Mouse (Mus musculus): ENCODE measurements at regions not wholly inside any gene's neighbourhood (a gene's known extent, or its start where the extent isn't known, plus 50 kb on each side); places are given as distances from the start of the nearest gene placed in this dataset.

DNA sequence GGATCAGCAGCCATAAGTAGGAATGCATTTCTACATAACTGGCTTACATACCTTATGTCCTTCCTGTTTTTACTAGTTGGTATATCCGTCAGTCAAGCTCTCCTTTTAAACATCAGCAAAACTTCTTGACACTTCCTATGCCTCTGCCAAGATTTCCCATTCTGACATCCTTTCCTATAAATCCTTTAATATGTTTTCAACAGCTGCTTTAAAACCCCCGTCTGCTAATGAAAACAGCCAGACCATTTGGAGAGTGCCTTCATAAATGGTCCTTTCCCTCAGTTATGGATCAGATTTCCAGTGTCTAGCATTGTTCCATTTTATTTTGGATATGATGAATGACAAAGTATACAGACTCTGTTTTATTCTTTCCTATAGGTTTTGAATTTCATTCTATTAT, 270.7 kb upstream of the Rgmb start:
- in situ Hi-C loops (cut with MboI, MseI): no loop called here

DNA sequence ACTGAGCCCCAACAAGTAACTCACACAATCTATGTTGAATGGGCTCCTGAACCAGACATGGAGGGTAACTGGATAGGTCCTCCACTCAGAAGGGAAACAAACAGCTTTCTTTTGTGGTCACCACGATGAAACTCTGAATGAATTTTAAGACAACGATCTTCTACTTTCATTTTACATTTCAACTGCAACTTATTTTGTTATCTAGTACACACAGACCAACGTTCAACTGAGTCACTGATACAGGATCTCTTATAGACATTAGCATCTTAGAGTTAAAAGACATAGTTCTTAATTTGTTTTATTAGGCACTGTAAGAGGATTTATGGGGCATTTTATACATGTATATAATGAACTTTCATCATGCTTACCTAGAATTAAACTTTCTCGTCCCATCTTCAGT, 262.1 kb upstream of the Rgmb start:
- in situ Hi-C loops (cut with MboI, MseI): no loop called here

DNA sequence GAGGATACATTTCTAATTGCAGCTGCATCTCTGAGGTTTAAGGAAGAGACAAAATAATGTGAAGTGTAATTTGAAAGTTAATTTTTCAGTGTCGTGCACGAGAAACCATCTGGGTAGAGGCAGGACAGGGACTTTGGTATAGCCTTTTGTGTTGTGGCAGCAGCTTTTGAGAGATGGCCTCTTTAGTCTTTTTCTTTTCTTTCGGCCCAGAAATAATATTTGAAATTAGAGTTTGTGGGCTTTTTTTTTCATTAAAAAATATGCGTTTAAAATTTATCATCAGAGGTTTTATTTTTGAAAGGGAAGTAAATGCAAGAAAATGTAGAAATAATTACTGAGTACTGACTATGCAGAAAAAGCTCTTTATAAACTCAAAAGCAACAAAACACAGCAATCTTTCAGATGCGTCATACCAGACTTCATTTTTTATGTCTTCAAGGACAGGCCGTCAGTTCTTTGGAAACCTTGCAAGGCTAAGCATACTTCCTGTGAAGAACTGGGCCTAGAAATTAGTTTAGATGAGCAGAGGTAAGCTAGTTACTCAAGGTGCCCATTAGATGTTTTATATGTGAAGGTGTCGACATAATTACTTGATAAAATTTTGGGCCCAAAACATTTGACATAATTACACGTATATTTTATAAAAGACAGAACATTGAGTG, 258.9 kb upstream of the Rgmb start:
- in situ Hi-C loops (cut with MboI, MseI): no loop called here

DNA sequence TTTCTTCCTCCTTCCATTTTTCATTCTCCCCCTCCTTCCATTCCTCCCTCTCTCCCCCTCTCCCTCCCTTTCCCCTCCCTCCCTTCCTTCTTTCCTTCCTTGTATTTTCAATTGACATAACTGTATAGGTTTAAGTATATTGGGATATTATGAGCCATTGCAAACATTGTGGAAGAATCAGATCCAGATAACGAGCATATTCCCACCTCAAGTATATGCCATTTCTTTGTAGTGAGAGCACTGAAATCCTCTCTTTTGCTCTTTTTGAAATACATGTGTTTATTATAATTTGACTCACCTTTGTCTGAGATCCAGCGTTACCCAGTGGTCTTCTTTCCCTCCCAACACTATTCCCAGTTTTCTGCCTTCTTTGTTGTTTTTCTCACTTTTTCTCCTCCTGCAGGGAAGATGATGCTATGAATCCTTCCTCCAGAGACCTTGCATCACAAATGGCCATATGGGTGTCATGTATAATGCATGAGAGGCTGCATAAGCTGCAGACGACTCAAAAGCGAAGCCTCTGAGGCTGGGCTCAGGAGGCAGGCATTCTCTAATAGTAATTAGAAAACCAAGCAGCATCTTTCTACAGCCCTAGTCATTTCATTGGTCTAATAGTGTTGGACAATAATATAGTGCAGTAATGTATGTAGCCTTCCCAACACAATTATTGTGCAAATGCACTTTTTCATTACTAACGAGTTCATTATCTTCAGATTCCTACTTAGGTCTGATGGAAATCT, 258.2 kb upstream of the Rgmb start:
- in situ Hi-C loops (cut with MboI, MseI): no loop called here

DNA sequence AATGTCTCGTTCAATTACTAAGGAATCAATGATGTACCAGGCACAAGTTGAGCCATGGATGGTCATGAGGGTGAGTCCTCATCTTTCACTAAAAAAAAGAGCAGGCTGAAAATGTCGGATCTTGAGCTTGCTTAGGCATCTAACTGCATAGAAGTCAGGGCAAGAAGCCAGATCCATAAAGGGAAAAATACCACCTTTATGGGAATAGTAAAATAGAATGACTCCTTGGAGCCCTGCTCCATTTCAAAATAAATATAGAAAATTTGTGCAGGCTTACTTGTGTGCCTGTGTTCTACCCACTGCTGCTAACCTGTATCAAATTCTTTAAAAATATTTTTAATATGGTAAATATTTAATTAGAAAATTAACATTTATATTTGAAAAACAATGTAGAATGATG, 256.2 kb upstream of the Rgmb start:
- in situ Hi-C loops (cut with MboI, MseI): no loop called here

DNA sequence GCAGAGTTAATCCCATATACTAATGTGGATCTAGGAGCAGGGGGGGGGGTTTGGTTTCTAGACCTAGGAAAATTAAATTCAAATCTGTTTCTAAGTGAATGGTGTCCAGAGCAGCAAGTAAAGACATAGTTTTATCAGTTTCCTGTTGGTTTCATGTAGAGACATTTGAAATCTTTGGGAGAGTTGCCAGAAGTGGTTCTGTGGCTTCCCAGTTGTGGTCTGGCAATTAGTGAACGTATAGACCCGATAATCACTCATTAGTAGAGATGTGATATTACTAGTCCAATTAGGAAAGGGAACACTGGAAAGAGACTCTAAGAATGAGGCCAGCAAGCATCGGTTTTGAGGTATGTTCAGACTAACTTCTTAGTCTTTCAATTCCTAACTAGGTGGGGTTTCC, 252.0 kb upstream of the Rgmb start:
- in situ Hi-C loops (cut with MboI, MseI): no loop called here

DNA sequence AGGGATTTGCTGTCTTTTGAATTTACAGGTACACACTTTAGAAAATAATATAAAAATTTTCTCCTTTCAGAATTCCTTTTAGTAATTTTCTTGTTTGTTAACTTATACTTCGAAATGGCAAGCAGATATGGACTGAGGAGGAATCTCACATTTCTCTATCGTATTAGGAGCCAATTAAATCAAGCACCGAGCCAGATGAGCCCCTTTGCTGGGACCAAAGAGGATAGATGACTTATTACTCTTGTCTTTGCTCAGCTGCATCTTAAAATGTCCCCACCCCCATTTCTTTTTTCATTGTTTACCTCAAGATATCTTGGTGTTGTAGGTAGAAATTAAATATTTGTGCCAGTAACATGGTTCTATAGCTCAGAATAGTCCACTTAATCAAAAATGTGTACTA, 247.7 kb upstream of the Rgmb start:
- in situ Hi-C loops (cut with MboI, MseI): no loop called here

DNA sequence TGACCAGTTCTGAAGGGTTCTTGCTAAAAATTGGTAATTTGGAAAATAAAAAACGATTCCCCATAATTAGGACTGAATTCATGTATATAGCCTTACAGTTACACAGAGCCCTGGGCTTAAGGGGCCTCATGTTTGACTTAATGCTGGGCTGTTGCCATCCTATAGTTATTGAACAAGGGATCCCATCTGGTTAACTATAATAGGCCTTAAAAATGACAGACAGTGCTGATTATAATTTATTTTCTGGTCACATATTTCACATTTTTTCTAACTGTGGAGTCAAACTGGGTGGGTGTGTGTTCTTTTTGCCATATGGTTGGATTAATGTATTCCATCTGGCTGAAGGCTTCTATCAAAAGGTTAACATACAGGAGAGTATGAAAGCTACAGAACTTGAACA, 238.5 kb upstream of the Rgmb start:
- in situ Hi-C loops (cut with MboI, MseI): no loop called here

DNA sequence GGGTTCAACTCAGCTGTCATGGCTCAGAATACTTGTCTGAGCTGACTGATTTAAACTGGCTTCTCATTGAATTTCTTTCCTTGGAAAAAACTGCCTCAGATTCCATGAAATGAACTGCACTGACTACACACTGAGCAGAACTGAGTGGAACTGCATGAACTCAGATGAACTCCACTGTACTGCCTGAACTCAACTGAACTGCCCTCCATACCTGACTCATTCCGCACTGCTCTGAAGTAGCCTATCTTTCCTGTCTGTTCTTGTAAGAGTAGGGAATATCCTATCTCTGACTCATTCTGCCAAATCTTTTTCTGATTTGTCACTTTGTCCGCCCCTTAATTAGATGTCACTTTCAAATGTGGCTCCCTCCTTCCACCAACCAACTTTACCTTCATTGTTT, 237.0 kb upstream of the Rgmb start:
- in situ Hi-C loops (cut with MboI, MseI): no loop called here

DNA sequence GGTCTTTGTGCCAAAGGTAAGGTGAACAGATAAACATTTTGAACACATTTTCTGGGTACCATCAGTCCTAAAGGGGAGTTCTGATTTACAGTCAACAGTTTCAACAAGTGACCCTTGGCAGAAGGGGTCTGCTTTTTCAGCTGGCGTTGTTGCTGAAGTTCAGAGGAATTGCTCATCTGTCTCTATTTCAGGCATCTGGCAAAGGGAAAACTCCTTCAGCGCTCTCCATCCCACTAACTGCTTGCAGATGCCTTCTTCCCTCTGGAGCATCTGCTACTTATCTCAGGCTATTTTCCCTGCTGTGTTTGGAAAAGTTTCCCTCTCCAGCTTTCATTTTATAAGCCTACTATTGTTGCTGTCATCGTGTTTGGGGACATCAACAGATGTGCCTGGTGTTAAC, 223.6 kb upstream of the Rgmb start:
- in situ Hi-C loops (cut with MboI, MseI): loop anchor here in 1 of 2 experiments (10.0 kb wide), 1 partner anchor 790 kb away; no protein-coding TSS in a partner anchor

DNA sequence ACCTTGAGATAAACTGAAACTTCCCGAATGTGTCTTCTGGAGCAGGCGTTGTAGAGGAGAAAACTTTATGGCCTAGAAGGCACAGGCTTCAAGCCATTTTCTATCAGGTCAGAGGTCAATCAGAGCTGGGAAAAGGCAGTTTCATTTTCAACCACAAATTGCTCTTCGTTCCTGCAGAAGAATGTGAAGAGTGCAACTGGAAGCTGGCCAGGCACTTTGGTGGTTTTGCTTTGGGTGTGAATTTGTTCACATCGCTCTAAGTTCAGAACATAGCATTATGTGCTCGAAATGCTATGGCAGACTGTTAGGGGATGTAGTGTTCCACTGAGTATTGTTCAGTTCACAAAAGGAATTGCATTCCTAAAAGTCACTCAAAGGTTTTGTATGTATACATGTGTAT, 220.9 kb upstream of the Rgmb start:
- in situ Hi-C loops (cut with MboI, MseI): loop anchor here in 1 of 2 experiments (10.0 kb wide), 1 partner anchor 793 kb away; no protein-coding TSS in a partner anchor

DNA sequence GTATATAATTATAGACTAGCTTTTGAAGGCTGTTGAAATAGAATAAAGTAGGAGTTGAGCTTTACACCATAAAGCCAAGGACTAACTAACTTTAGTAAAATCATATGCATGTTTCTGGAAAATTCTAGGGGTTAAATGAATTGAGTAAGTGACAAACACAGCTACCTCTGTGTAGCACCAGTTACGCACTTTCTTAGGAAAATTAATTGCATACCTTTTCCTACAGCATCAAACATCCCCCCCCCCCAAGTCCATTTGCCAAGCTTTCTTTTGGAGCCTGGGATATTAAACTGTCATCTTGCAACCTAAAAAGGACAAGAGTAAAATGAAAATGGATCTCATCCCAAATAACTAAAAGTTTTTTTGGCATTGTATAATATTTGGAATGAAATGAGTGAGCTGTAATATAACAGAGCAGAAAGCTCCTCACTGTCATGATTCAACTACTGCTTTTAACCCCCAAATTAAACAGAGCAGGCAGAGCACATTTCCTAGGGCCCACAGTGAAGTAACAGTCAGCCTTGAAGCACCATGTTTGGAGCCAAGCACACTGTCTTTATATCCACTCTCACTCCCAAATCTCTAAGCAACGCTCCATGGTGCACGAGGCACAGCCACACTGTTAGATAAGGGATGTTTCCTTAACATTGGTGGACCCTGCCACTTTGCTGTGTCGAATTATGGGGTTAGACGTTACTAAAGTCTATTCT, 210.9 kb upstream of the Rgmb start:
- in situ Hi-C loops (cut with MboI, MseI): no loop called here

DNA sequence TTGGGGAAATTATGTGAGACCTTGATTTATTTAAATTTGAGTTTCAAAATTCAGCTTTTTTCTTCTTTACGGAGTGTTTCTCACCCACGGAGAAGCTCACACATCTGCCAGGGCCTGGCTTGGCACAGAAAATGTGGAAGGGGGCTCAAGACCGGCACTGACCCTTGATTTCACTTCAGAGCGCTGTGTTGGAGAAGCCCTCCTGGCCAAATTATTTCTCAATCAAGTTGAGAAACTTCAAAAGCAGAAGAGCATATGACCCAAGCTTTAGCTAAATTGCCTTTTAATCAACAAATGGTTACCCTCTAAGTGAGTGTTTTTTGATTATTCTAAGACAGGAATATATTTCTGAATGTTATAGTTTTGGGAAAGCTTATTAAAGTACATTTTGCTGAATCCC, 197.2 kb upstream of the Rgmb start:
- in situ Hi-C loops (cut with MboI, MseI): no loop called here

DNA sequence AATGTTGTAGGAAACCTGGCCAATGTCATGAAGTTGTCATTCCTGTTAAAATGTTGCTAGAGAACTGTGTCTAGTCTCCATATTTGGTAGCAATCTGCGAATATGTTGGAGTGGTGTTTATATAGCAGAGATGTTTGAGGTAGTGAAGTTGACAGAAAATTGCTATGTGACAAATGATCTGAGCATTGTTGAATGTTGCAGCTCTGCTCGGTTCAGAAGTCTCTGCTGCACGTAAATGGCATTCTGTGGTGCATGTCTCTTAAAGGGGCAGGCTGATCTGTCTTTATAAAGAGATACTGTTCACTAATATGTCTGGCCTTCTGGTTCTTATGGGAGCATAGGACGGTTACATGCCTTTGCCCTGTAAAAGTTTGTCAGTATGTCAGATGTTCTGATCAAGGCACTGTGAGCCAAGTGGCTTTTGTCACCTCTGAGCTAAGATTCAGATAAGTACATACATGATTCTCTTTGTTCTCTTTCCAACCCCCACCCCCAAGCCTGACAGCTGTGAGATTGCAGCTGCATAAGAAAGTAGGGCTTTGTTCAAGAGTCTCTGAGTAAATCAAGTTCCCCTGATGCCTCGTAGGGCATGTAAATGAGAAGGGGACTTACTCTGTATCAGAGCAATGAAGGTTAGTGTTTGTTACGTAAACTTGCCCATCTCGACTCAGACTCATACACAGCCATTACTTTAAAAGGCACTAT, 174.2 kb upstream of the Rgmb start:
- in situ Hi-C loops (cut with MboI, MseI): no loop called here

DNA sequence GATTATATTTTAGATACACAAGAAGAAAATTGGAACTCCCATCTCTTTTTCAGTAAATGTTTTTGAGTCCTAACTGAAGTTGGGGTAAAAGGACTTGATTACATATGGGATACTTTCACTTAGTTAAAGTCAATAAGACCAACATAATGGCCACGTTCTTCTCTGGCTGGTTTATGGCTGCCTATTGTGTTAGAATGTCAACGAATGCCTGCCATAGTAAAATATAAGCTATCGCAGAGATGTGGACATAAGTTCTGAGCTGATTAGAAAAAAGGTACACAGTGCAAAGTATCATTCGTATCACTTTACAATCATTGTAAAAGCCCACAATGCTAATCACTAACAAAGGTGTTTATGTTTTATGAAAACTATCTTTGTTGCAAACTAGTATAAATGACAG, 173.2 kb upstream of the Rgmb start:
- in situ Hi-C loops (cut with MboI, MseI): no loop called here

DNA sequence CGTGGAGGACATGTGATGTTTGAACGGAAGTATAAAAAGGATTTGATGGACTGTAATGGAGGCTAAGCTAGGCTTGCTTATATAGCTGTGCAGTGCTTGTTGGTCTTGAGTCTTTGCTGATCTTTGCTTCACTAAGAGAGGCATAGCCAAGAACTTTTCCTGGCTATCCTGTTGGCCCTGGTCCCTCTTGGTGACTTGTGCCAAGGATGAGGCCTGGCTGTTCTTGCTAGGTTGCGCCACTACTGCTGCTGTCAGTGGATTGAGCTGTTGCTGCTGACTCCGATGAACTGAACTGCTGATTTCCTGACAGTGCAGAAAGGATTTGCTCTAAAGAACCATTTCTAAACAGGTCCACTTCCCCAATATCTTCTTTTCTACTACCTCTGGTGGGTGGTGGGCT, 167.9 kb upstream of the Rgmb start:
- in situ Hi-C loops (cut with MboI, MseI): no loop called here

DNA sequence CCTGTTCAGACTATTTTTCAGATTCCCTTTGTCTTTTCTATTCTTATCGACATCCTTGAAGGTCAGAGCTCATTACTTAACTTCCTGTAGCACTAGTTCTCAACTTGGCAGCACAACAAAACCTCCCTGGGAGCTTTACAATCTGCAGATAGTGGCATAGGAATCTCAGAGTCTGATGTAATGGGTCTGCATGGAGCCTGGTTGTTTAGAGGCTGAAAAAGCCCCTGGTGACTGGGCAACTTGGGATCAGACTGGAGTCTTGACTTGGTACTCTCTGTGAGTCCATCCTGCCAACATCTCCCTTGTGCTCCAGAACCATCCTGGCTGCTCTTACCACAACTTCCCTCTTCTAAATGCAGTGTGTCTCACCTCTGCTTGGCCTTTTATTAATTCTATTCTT, 166.4 kb upstream of the Rgmb start:
- in situ Hi-C loops (cut with MboI, MseI): no loop called here

DNA sequence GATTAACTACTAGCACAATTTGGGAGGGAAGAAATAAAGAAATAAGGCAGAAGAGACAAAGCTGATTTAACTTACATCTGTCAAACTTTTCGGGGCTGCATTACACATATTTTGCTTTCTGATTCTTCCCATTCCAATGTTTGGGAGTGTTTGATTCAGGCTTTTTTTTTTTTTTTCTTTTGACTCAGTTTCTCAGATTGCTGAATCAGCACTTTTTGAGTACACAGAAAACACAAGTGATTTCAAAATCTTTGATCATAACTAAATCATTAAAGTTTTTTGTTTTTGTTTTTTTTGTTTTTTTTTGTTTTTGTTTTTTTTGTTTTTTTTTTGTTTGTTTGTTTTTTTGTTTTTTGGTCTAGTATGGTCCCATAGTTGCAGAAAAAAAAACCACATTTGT, 164.7 kb upstream of the Rgmb start:
- in situ Hi-C loops (cut with MboI, MseI): no loop called here

DNA sequence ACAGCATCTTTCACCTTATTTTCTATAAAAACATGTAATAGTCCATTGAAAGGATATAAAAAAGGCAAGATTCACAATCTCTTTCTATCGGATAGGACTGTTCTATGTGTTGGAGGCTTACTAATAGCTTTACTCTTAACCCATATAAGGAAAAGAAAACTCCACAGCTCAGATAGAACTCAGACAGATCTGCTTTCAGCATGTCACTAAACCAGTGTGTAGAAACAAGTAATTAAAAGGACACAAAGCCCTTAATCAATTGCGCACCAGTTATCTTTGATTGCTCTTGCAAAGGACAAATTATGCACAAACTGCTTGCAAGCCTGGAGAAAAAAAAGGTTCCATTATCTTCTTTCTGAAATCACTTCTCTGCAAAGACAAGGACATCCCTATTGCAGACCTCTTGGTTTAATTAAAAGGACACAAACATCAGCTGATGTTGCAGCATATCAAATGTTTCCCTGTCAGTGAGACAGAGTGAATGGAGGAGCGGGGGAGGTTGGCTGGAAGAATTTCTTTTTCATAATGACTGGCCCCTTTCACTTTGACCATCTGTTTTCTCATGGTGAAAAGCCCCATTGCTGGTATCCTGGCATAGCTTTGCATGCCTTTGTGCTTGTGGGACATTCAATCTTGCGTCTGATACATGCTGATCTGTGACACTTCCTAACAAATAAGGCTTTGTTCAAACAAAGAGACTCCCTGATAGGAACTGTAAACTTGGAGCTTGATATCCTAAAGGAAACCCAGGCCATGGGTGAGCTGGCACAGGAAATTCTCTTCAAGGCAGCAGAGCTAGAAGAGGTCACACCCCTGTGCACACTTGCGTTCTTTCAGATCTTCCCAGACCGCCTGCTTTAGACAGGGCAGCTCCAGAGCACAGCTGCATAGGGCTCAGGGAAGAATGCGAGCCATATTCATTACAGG, 162.8 kb upstream of the Rgmb start:
- in situ Hi-C loops (cut with MboI, MseI): no loop called here

DNA sequence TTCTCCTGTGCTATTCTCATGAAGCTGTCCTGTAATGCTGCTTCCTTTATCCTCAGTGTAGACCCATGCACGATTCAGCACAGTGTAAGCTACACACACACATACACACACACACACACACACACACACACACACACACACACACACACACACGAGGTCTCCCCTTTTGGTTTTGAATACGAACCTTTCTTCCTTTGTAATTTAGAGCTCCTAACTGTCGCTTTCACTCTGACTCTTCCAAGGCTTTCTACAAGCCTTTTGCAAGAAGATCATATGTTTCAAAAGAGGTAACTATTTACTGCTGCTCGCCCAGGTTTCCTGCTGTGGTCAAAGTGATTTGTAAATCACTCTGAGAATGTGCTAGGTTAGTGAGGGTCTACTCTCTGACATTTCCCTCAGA, 161.1 kb upstream of the Rgmb start:
- in situ Hi-C loops (cut with MboI, MseI): no loop called here

DNA sequence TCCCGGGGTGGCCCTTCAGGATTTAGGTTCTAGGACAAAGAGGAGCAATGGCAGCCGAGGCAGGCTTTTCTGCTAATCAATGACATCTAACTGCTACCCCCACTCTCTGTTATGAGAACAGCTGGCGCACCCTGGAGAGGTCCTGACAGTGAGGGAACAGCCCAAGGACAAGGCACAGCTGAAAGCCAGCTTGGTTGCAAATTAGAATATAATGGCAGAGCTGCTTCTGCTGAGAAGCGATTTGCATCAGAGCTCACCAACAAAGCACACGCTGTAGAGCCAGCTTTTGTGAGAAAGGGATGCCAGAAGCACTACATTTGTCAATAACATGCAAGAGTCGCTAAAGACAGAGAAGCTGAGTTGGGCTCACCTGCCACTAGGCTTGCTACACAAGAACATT, 159.5 kb upstream of the Rgmb start:
- in situ Hi-C loops (cut with MboI, MseI): no loop called here
